In the genomic region with DNA sequence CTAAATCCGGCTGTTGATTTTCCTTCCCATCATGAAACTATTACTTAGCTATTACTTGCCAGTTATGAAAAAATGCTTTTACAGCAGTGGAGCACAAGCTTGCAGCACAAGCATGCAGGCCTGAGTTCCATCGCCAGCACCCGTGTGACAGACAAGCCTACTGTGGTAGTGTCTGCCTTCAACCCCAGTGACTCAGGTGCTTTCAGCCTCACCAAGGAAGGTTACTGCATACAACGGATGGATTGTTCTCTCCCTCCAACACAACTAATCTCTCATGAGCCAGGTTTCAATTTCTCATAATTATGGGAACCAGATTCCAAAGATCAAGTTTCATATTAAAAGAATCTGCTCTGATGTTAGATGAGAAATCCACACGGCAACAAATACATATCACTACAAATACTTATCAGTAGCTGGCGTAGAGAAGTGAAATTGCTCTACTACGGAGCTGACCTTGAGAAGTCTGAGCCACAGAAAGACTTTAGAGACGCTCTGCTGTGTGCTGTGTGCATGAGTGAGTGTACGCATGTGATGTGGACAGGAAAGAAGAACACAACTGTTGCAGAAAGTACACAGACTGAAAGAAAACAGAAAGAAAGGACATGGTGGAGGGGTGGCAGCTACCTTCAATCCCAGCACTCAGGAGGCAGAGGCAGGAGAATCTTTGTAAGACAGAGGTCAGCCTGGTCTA, we compare ENCODE assay signal across 17 mouse cellular contexts. TPM values are rescaled to one million over a fixed set of nuclear protein-coding genes. Genes with fewer than 3 reads are reported as not detected.
A peak's percentile ranks its signal among the peaks of the same experiment; 100 is the strongest.
DNase-seq lines count a peak whose midpoint lies in the region; ATAC-seq and TF ChIP-seq lines count a peak whose summit lies in the region.
"Had no signal": no experiment of that assay in that cellular context is flagged by ENCODE, and none has a peak within 500 bp of the region (broad histone marks: within the 10 kb centered on the region; RNA-seq: fewer than 3 reads in every experiment).

No protein-coding gene starts in this region.

- H3K9me3 ChIP-seq in heart, embryonic 15.5 days (replicated peaks), result no peaks in the 10 kb centered on the region
- no peaks in the 10 kb centered on the region for H3K9me3 ChIP-seq in embryonic facial prominence, embryonic 13.5 days
- H3K9me3 ChIP-seq in intestine, embryonic 15.5 days, result no peaks in the 10 kb centered on the region
- H3K9me3 ChIP-seq: hindbrain, embryonic 13.5 days; liver, embryonic 13.5 days had no signal

- intact Hi-C loops in gastrocnemius, adult 2 months (cut with DNase I), result no loop called here
- intact Hi-C loops in left cerebral cortex, adult 2 months (cut with DNase I), result no loop called here

- ATAC-seq in heart, embryonic 15.5 days (replicated peaks; ENCODE audit: insufficient number of reproducible peaks, insufficient read depth, low FRiP score, low read depth), result no peak
- no peak for ATAC-seq in embryonic facial prominence, embryonic 13.5 days (ENCODE audit: insufficient number of reproducible peaks, insufficient read depth, low FRiP score, low TSS enrichment, low read depth)
- ATAC-seq in intestine, embryonic 15.5 days, result peak; percentile 57; the same call in 1 of the 2 replicates

- peak overlapping the region; percentile 52 for H3K27ac ChIP-seq in gastrocnemius, adult 2 months
- peak overlapping the region; percentile 80 for H3K27ac ChIP-seq in heart, embryonic 15.5 days
- H3K27ac ChIP-seq in embryonic facial prominence, embryonic 13.5 days, result peak overlapping the region; percentile 74
- H3K27ac ChIP-seq in intestine, embryonic 15.5 days, result 0 out of 2 replicates have a peak overlapping the region, but pooled peaks have one; percentile 54
- no peak overlapping the region for H3K27ac ChIP-seq in left cerebral cortex, adult 2 months
- H3K27ac ChIP-seq: hindbrain, embryonic 13.5 days; liver, embryonic 13.5 days had no signal

- H3K9ac ChIP-seq in heart, embryonic 15.5 days, result no peak overlapping the region
- no peak overlapping the region for H3K9ac ChIP-seq in embryonic facial prominence, embryonic 13.5 days
- H3K9ac ChIP-seq in intestine, embryonic 15.5 days, result no peak overlapping the region
- H3K9ac ChIP-seq: hindbrain, embryonic 13.5 days; liver, embryonic 13.5 days had no signal

- 45% methylated on average over 9 of the region's 9 CpGs for WGBS in heart, embryonic 15.5 days
- WGBS in embryonic facial prominence, embryonic 13.5 days, result 40% methylated on average over 9 of the region's 9 CpGs
- 65% methylated on average over 9 of the region's 9 CpGs for WGBS in intestine, embryonic 15.5 days

- no peaks in the 10 kb centered on the region for H3K27me3 ChIP-seq in heart, embryonic 15.5 days
- H3K27me3 ChIP-seq in embryonic facial prominence, embryonic 13.5 days, result no peaks in the 10 kb centered on the region
- no peaks in the 10 kb centered on the region for H3K27me3 ChIP-seq in intestine, embryonic 15.5 days (replicated peaks)
- H3K27me3 ChIP-seq: CH12.LX; hindbrain, embryonic 13.5 days; liver, embryonic 13.5 days had no signal

- DNase-seq in gastrocnemius, adult 2 months, result no peak
- DNase-seq in gastrocnemius, adult 8-10 months (ENCODE audit: low spot score in 2 of 2), result no peak
- no peak for DNase-seq in heart, adult 9 months (ENCODE audit: low spot score in 2 of 2)
- no peak for DNase-seq in layer of hippocampus, adult 11-12 months (ENCODE audit: low spot score)
- no peak for DNase-seq in left cerebral cortex, adult 2 months (ENCODE audit: extremely low spot score in 1 of 2, low spot score in 2 of 2)
- DNase-seq: adrenal gland, postnatal 14 days; cerebellum, adult 11-12 months; gastrocnemius, postnatal 25 days; kidney, adult 11 months; kidney, postnatal 25 days; liver, embryonic 13.5 days; lung, postnatal 14 days had no signal

- H3K4me1 ChIP-seq in heart, embryonic 15.5 days (replicated peaks), result peaks cover 81% of the 10 kb centered on the region
- H3K4me1 ChIP-seq in embryonic facial prominence, embryonic 13.5 days, result peaks cover 41% of the 10 kb centered on the region
- H3K4me1 ChIP-seq in intestine, embryonic 15.5 days (replicated peaks), result peaks cover 13% of the 10 kb centered on the region

- no peak overlapping the region for H3K4me3 ChIP-seq in gastrocnemius, adult 2 months
- H3K4me3 ChIP-seq in heart, embryonic 15.5 days, result no peak overlapping the region
- no peak overlapping the region for H3K4me3 ChIP-seq in embryonic facial prominence, embryonic 13.5 days
- no peak overlapping the region for H3K4me3 ChIP-seq in intestine, embryonic 15.5 days (replicated peaks)
- no peak overlapping the region for H3K4me3 ChIP-seq in left cerebral cortex, adult 2 months
- H3K4me3 ChIP-seq: hindbrain, embryonic 13.5 days; liver, embryonic 13.5 days had no signal

- H3K4me2 ChIP-seq in heart, embryonic 15.5 days, result no peak overlapping the region
- no peak overlapping the region for H3K4me2 ChIP-seq in embryonic facial prominence, embryonic 13.5 days
- H3K4me2 ChIP-seq in intestine, embryonic 15.5 days (replicated peaks), result no peak overlapping the region
- H3K4me2 ChIP-seq: hindbrain, embryonic 13.5 days; liver, embryonic 13.5 days had no signal

- no peak for TF ChIP-seq CTCF in gastrocnemius, adult 2 months (IDR thresholded peaks at IDR 0.05)
- no peak for TF ChIP-seq CTCF in left cerebral cortex, adult 2 months (IDR thresholded peaks at IDR 0.05)

- no peaks in the 10 kb centered on the region for H3K36me3 ChIP-seq in heart, embryonic 15.5 days
- no peaks in the 10 kb centered on the region for H3K36me3 ChIP-seq in embryonic facial prominence, embryonic 13.5 days
- no peaks in the 10 kb centered on the region for H3K36me3 ChIP-seq in intestine, embryonic 15.5 days
- H3K36me3 ChIP-seq: hindbrain, embryonic 13.5 days had no signal

RNA-seq across cellular contexts. Expression of a gene that starts 36.4 kb away (rescaled TPM):
- total RNA-seq in gastrocnemius, adult 2 months (2021), result 10 to 100 TPM; 11.7 to 14.3 TPM
- 10 to 100 TPM in 3 of 4 experiments, 1 to 10 TPM in 1; 9.0 to 12.8 (median 11.5) TPM for total RNA-seq in gastrocnemius, adult 8-10 months (2022)
- polyA plus RNA-seq in heart, embryonic 15.5 days (2015; fragmentation: Nextera tagmentation; extraction: Ambion mirVana), result 28.4 and 30.6 TPM in 2 replicates
- polyA plus RNA-seq in embryonic facial prominence, embryonic 13.5 days (2015; fragmentation: Nextera tagmentation; extraction: Ambion mirVana), result 22.2 and 22.7 TPM in 2 replicates
- polyA plus RNA-seq in intestine, embryonic 15.5 days (2015; fragmentation: Nextera tagmentation; extraction: Ambion mirVana), result 13.5 and 14.3 TPM in 2 replicates
- total RNA-seq in left cerebral cortex, adult 2 months (2021), result 10 to 100 TPM; 11.4 to 13.0 TPM
